Mouse (Mus musculus) hindbrain, postnatal 0 days (tissue): Measurements from ENCODE around the gene H2al1e. TPM values are rescaled to one million over a fixed set of nuclear protein-coding genes. Genes with fewer than 3 reads are reported as not detected.
"Not testable (repeated sequence)": the region's sequence is repeated elsewhere in the genome, so short reads cannot be mapped to it uniquely, and the experiment has no call there.

Experiments
- ATAC-seq: fragments of 200-750 bp; cut with Nextera tagmentation; 2 replicates; pipeline ENCODE4 v1.8.0; 2017; ENCODE audit warnings: mild to moderate bottlenecking, moderate TSS enrichment, moderate library complexity
- DNase-seq: peaks from one replicate; pipeline ENCODE4 v3.0.0-alpha.2; 2015; ENCODE audit warnings: low spot score
- H3K27ac ChIP-seq: fragments of 300-500 bp; sonication (generic); 2 replicates; pipeline ENCODE4 v1.5.1; 2014; ENCODE audit warnings: mild to moderate bottlenecking
- H3K27me3 ChIP-seq: fragments of 300-500 bp; sonication (generic); 2 replicates; pipeline ENCODE4 v1.6.1; 2014; ENCODE audit warnings: low read length, mixed read lengths; ENCODE audit not compliant: insufficient read depth
- H3K36me3 ChIP-seq: fragments of 300-500 bp; sonication (generic); 2 replicates; pipeline ENCODE4 v1.6.1; 2014; ENCODE audit warnings: low read length, mixed read lengths; ENCODE audit not compliant: insufficient read depth
- H3K4me1 ChIP-seq: fragments of 300-500 bp; sonication (generic); 2 replicates; pipeline ENCODE4 v1.6.1; 2014; ENCODE audit warnings: antibody characterized with exemption, low read length, mixed read lengths; ENCODE audit not compliant: insufficient read depth
- H3K4me2 ChIP-seq: fragments of 300-500 bp; sonication (generic); 2 replicates; pipeline ENCODE4 v1.6.1; 2014; ENCODE audit warnings: low read depth, mild to moderate bottlenecking, low read length, moderate library complexity, mixed read lengths
- H3K4me3 ChIP-seq: fragments of 300-500 bp; sonication (generic); 2 replicates; pipeline ENCODE4 v1.5.1; 2014; ENCODE audit warnings: low read length
- H3K9ac ChIP-seq: fragments of 300-500 bp; sonication (generic); replicated peaks from 2 replicates; pipeline ENCODE4 v1.6.1; 2014; ENCODE audit warnings: mild to moderate bottlenecking, low read length, moderate library complexity, mixed read lengths
- H3K9me3 ChIP-seq: fragments of 300-500 bp; sonication (generic); 2 replicates; pipeline ENCODE4 v1.6.1; 2016; ENCODE audit warnings: low read length, mixed read lengths
- CTCF ChIP-seq: IDR thresholded peaks from 2 replicates; pipeline ENCODE4 v1.5.1; 2016; ENCODE audit warnings: antibody characterized with exemption, control low read depth, low read depth
- WGBS: fragments of 180-500 bp; shearing (Covaris S2); extraction: QIAGEN DNeasy Blood & Tissue Kit; methylation state at CpG from one replicate; pipeline ENCODE4 v1.1.7; 2014; 5-methylcytosine and 5-hydroxymethylcytosine counted together
- polyA plus RNA-seq: library from polyadenylated mRNA; unstranded; fragments of >200 nt; fragmentation: Nextera tagmentation; extraction: Ambion mirVana; gene quantifications from 2 replicates; pipeline ENCODE4 v1.2.1, GENCODE M21; 2015
- total RNA-seq: library from RNA; depleted of rRNA; stranded (reverse); fragments of >200 nt; gene quantifications from 2 replicates; pipeline ENCODE4 v1.2.3, GENCODE M21; 2014; rRNA removed

H2al1e gene
- total and polyA plus RNA-seq, 2 experiments from 2014 or later, result not detected

DNA sequence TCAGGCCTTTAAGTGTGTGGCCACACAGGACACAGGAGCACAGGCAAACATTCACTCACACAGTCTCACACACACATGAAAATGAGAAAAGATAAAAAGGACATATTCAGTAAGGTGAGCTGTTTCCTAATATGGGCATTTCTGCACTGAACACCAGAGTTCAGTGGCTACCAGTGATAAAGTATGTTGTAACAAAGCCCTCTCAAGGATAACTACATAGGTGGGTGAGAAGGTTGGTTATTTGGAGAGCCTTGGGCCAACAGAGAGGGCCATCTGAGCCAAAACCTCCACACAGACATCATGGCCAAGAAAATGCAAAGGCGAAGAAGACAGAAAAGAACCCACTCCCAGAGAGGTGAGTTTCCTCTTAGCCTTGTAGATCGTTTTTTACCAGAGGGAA lies 15.8 kb downstream of the H2al1e start, which contains the start of gene H2al1j:
Gene H2al1j, plus strand, starts transcription at position 301 of the 400 bp plus-strand sequence.
- not testable (repeated sequence) for H3K9me3 ChIP-seq, DNase-seq, H3K4me2 ChIP-seq, H3K36me3 ChIP-seq, H3K27me3 ChIP-seq, H3K4me3 ChIP-seq, H3K4me1 ChIP-seq, H3K9ac ChIP-seq, ATAC-seq, H3K27ac ChIP-seq
- WGBS, result 88% methylated on average over 2 of the region's 2 CpGs

DNA sequence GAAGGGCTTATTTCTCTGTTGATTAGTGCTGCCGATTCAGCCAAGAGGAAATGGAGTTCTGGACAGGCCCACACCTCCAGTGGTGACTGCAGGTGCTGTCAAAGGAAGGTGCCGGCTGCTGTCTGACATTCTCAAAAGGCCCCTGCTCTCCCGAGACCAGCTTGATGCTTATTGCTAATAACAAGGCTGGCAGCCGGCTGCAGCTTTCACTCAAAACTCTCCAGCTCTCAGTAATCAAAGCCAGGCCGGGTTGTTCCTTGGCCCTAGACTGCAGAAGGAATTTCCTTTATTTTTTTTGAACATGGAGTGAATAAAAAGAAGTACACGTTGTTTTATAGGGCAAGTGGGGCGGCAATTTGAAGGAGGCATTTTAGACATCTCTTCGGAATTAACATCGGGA lies 34.0 kb downstream of the H2al1e start:
- TF ChIP-seq CTCF, result no peak
- no peaks in the 10 kb centered on the region for H3K4me1 ChIP-seq
- peak; percentile 6 for DNase-seq
- no peaks in the 10 kb centered on the region for H3K9me3 ChIP-seq
- H3K27ac ChIP-seq, result no peak overlapping the region
- H3K36me3 ChIP-seq, result no peaks in the 10 kb centered on the region
- no peak for ATAC-seq
- no peak overlapping the region for H3K4me3 ChIP-seq
- H3K9ac ChIP-seq, result no peak overlapping the region
- 60% methylated on average over 9 of the region's 9 CpGs for WGBS
- no peak overlapping the region for H3K4me2 ChIP-seq
- H3K27me3 ChIP-seq, result no peaks in the 10 kb centered on the region

- Histone ChIP-seq H3K9ac (no peak overlapping the region), H3K4me2 (no peak overlapping the region), H3K27ac (no peak overlapping the region), H3K4me3 (no peak overlapping the region), H3K36me3 (no peaks in the 10 kb centered on the region), H3K4me1 (no peaks in the 10 kb centered on the region), H3K27me3 (no peaks in the 10 kb centered on the region), H3K9me3 (no peaks in the 10 kb centered on the region)
- ATAC-seq (no peak), DNase-seq (no peak)
- TF ChIP-seq CTCF, result no peak
- WGBS, result 78% methylated on average over 3 of the region's 3 CpGs
Observed at GRCm38 (mm10) chrX:11346756-11347155, 35.0 kb downstream of the H2al1e start.

GRCm38 (mm10) chrX:11360823-11361222 lies 49.1 kb downstream of the H2al1e start:
- DNase-seq (no peak), ATAC-seq (no peak)
- no peaks in the 10 kb centered on the region for H3K36me3 ChIP-seq
- H3K27me3 ChIP-seq, result no peaks in the 10 kb centered on the region
- H3K27ac ChIP-seq, result no peak overlapping the region
- H3K4me3 ChIP-seq, result no peak overlapping the region
- TF ChIP-seq CTCF, result no peak
- H3K4me1 ChIP-seq, result no peaks in the 10 kb centered on the region
- WGBS, result 78% methylated on average over 6 of the region's 6 CpGs
- no peaks in the 10 kb centered on the region for H3K9me3 ChIP-seq
- H3K9ac ChIP-seq, result no peak overlapping the region
- no peak overlapping the region for H3K4me2 ChIP-seq

- DNase-seq (no peak), ATAC-seq (no peak)
- no peak for TF ChIP-seq CTCF
- no peak overlapping the region for H3K27ac ChIP-seq
- 89% methylated on average over 2 of the region's 2 CpGs for WGBS
- H3K4me3 ChIP-seq, result no peak overlapping the region
- no peak overlapping the region for H3K9ac ChIP-seq
- no peaks in the 10 kb centered on the region for H3K9me3 ChIP-seq
- no peak overlapping the region for H3K4me2 ChIP-seq
- no peaks in the 10 kb centered on the region for H3K27me3 ChIP-seq
- H3K4me1 ChIP-seq, result no peaks in the 10 kb centered on the region
- H3K36me3 ChIP-seq, result no peaks in the 10 kb centered on the region
Observed at GRCm38 (mm10) chrX:11361261-11361660, 49.5 kb downstream of the H2al1e start.

Other genes starting within 250 kb of the H2al1e start
- not detected in 2 replicates for gene H2al1a, start 12.7 kb upstream of the H2al1e start, total RNA-seq
- not detected in 2 replicates for gene H2al1a, start 12.7 kb upstream of the H2al1e start, polyA plus RNA-seq
- not detected in 2 replicates for gene H2al1b, start 9.5 kb upstream of the H2al1e start, total RNA-seq
- not detected in 2 replicates for gene H2al1b, start 9.5 kb upstream of the H2al1e start, polyA plus RNA-seq
- not detected in 2 replicates for gene H2al1c, start 6.3 kb upstream of the H2al1e start, total RNA-seq
- gene H2al1c, start 6.3 kb upstream of the H2al1e start, polyA plus RNA-seq, result not detected in 2 replicates
- not detected in 2 replicates for gene H2al1d, start 3.1 kb upstream of the H2al1e start, total RNA-seq
- not detected in 2 replicates for gene H2al1d, start 3.1 kb upstream of the H2al1e start, polyA plus RNA-seq
- gene H2al1f, start 3.2 kb downstream of the H2al1e start, total RNA-seq, result not detected in 2 replicates
- not detected in 2 replicates for gene H2al1f, start 3.2 kb downstream of the H2al1e start, polyA plus RNA-seq
- not detected in 2 replicates for gene H2al1g, start 6.3 kb downstream of the H2al1e start, total RNA-seq
- gene H2al1g, start 6.3 kb downstream of the H2al1e start, polyA plus RNA-seq, result not detected in 2 replicates
- not detected in 2 replicates for gene H2al1h, start 9.6 kb downstream of the H2al1e start, total RNA-seq
- gene H2al1h, start 9.6 kb downstream of the H2al1e start, polyA plus RNA-seq, result not detected in 2 replicates
- not detected in 2 replicates for gene H2al1i, start 12.7 kb downstream of the H2al1e start, total RNA-seq
- gene H2al1i, start 12.7 kb downstream of the H2al1e start, polyA plus RNA-seq, result not detected in 2 replicates
- not detected in 2 replicates for gene H2al1j, start 15.9 kb downstream of the H2al1e start, total RNA-seq
- not detected in 2 replicates for gene H2al1j, start 15.9 kb downstream of the H2al1e start, polyA plus RNA-seq